Comparison of ENCODE assay signal across 10 mouse cellular contexts in the genomic region with DNA sequence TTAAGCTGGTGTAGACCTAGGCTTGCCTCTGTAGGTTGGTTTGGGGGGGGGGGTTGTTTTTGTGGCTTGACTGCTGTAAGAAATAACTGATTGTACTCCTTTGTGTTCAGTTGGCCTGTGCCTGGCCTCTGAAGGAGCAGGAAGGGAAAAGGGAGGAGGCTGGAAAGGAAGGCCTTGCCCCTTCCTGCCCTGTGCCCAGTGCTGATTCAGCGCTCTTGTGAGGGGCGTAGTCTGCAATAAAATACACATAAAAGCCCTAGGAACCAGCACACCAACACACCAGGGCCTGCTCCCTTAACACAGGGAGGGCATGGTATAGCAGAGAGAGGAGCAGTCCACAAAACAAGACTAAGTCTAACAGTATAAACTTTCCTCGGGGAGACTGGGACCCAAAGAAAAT. TPM values are rescaled to one million over a fixed set of nuclear protein-coding genes. Genes with fewer than 3 reads are reported as not detected.
DNase-seq lines count a peak whose midpoint lies in the region; ATAC-seq and TF ChIP-seq lines count a peak whose summit lies in the region.
"Had no signal": no experiment of that assay in that cellular context is flagged by ENCODE, and none has a peak within 500 bp of the region (broad histone marks: within the 10 kb centered on the region; RNA-seq: fewer than 3 reads in every experiment).

No protein-coding gene starts in this region.

- no peaks in the 10 kb centered on the region for H3K9me3 ChIP-seq in liver, embryonic 14.5 days (ENCODE audit: control insufficient read depth, low read length)
- H3K9me3 ChIP-seq: forebrain, embryonic 12.5 days had no signal

- TF ChIP-seq EP300 in liver, embryonic 14.5 days (IDR thresholded peaks at IDR 0.05; ENCODE audit: low read depth), result no peak

- no peaks in the 10 kb centered on the region for H3K4me1 ChIP-seq in kidney, adult 2 months (ENCODE audit: control insufficient read depth, insufficient read depth, low read length)
- H3K4me1 ChIP-seq in liver, embryonic 14.5 days (replicated peaks; ENCODE audit: control insufficient read depth in 2 of 2, insufficient read depth in 2 of 2, low read length in 1 of 2), result no peaks in the 10 kb centered on the region
- no peaks in the 10 kb centered on the region for H3K4me1 ChIP-seq in cerebellum, adult 2 months (ENCODE audit: control insufficient read depth, insufficient read depth, low read length)

- no peak for TF ChIP-seq CTCF in kidney, adult 2 months (conservative IDR thresholded peaks at IDR 0.05; ENCODE audit: insufficient read depth, insufficient read length, low read depth, low read length)
- no peak for TF ChIP-seq CTCF in liver, embryonic 14.5 days (IDR thresholded peaks at IDR 0.05; ENCODE audit: low read depth)
- TF ChIP-seq CTCF in cerebellum, adult 2 months (IDR thresholded peaks at IDR 0.05; ENCODE audit: borderline replicate concordance, insufficient read depth, low read depth, low read length), result no peak

- no peaks in the 10 kb centered on the region for H3K27me3 ChIP-seq in kidney, adult 2 months (replicated peaks; ENCODE audit: control insufficient read depth, insufficient read depth, low read length)
- H3K27me3 ChIP-seq in liver, embryonic 14.5 days (ENCODE audit: control insufficient read depth, insufficient read depth, low read length), result no peaks in the 10 kb centered on the region
- no peaks in the 10 kb centered on the region for H3K27me3 ChIP-seq in cerebellum, adult 2 months (ENCODE audit: control insufficient read depth, insufficient read depth, low read length)

- no peak overlapping the region for H3K9ac ChIP-seq in liver, embryonic 14.5 days (replicated peaks)
- H3K9ac ChIP-seq: forebrain, embryonic 12.5 days had no signal

- H3K4me3 ChIP-seq in kidney, adult 2 months (ENCODE audit: insufficient read depth, low read depth, low read length), result no peak overlapping the region
- no peak overlapping the region for H3K4me3 ChIP-seq in liver, embryonic 14.5 days (ENCODE audit: insufficient read depth in 1 of 2, low read depth in 2 of 2, low read length in 2 of 2)
- no peak overlapping the region for H3K4me3 ChIP-seq in cerebellum, adult 2 months (replicated peaks; ENCODE audit: insufficient read depth, low read depth, low read length)
- H3K4me3 ChIP-seq: forebrain, embryonic 12.5 days; layer of hippocampus, adult 2 months had no signal

- ATAC-seq in liver, embryonic 14.5 days (ENCODE audit: insufficient read depth), result peak; percentile 44

- no peak overlapping the region for H3K4me2 ChIP-seq in liver, embryonic 14.5 days (ENCODE audit: low read depth)
- H3K4me2 ChIP-seq: forebrain, embryonic 12.5 days had no signal

- H3K27ac ChIP-seq in kidney, adult 2 months (ENCODE audit: insufficient read depth, low read depth, low read length), result peak overlapping the region; percentile 57
- no peak overlapping the region for H3K27ac ChIP-seq in liver, embryonic 14.5 days
- H3K27ac ChIP-seq in cerebellum, adult 2 months (ENCODE audit: insufficient read depth, low read length), result no peak overlapping the region
- H3K27ac ChIP-seq: forebrain, embryonic 12.5 days; layer of hippocampus, adult 2 months had no signal

- H3K36me3 ChIP-seq in kidney, adult 2 months (ENCODE audit: control insufficient read depth, insufficient read depth, low read length), result no peaks in the 10 kb centered on the region
- H3K36me3 ChIP-seq in liver, embryonic 14.5 days (replicated peaks; ENCODE audit: control insufficient read depth, insufficient read depth, low read depth), result no peaks in the 10 kb centered on the region
- H3K36me3 ChIP-seq: forebrain, embryonic 12.5 days had no signal

- DNase-seq in CD4-positive helper T cell, adult 2 months (ENCODE audit: low read depth, low spot score), result peak; percentile 11
- DNase-seq in heart, adult 8-10 months (ENCODE audit: low spot score), result peak; percentile 58
- DNase-seq in kidney, adult 2 months, result peak; percentile 63
- no peak for DNase-seq in liver, embryonic 14.5 days (ENCODE audit: low read depth in 3 of 3, low spot score in 3 of 3)
- no peak for DNase-seq in spleen, adult 18-20 months
- no peak for DNase-seq in cerebellum, adult 2 months
- no peak for DNase-seq in layer of hippocampus, postnatal 25 days (ENCODE audit: extremely low spot score in 1 of 2, low spot score in 1 of 2)
- DNase-seq in right cerebral cortex, postnatal 4 days, result no peak

- 57% methylated on average over 3 of the region's 3 CpGs for WGBS in kidney, adult 2 months
- WGBS in liver, embryonic 14.5 days (ENCODE audit: insufficient replicate concordance), result 46% methylated on average over 3 of the region's 3 CpGs
- WGBS in cerebellum, adult 2 months, result 86% methylated on average over 3 of the region's 3 CpGs

- no peak for TF ChIP-seq POLR2A in kidney, adult 2 months (IDR thresholded peaks at IDR 0.05; ENCODE audit: low read depth, low read length)
- no peak for TF ChIP-seq POLR2A in cerebellum, adult 2 months (IDR thresholded peaks at IDR 0.05; ENCODE audit: borderline replicate concordance, insufficient read depth, low read length)

RNA-seq across cellular contexts. Expression of a gene that starts 40.8 kb away (rescaled TPM):
- total RNA-seq in heart, adult 8-10 months (2022), result under 1 TPM in 3 of 4 experiments, not detected in 1; 0.25 to 0.43 (median 0.35) TPM
- 2.0 and 2.5 TPM in 2 replicates for polyA plus RNA-seq in kidney, adult 2 months (2012; rRNA removed)
- polyA plus RNA-seq in liver, embryonic 14.5 days (2012; rRNA removed), result 6.0 and 11.0 TPM in 2 replicates
- polyA plus RNA-seq in liver, embryonic 14.5 days (2014; fragmentation: Nextera tagmentation; extraction: Ambion mirVana), result 15.9 and 18.8 TPM in 2 replicates
- polyA plus RNA-seq in cerebellum, adult 2 months (2012; rRNA removed), result 1.0 and 1.1 TPM in 2 replicates
- total RNA-seq in layer of hippocampus, postnatal 25 days (2021), result 1 to 10 TPM; 1.1 to 1.9 TPM

Comparison
In these comparisons a context has a peak if more than half of its experiments do, and no peak if none do; other contexts are left out.
1. DNase-seq: peak in CD4-positive helper T cell, adult 2 months (single experiment), heart, adult 8-10 months (single experiment) and kidney, adult 2 months (single experiment); none in liver, embryonic 14.5 days (0 of 3), spleen, adult 18-20 months (0 of 2), cerebellum, adult 2 months (0 of 2), layer of hippocampus, postnatal 25 days (0 of 2) and right cerebral cortex, postnatal 4 days (single experiment).